Mouse (Mus musculus): ENCODE measurements around the gene Rassf6. TPM values are rescaled to one million over a fixed set of nuclear protein-coding genes. Genes with fewer than 3 reads are reported as not detected.

Gene Rassf6
- total and polyA plus RNA-seq, 3 experiments: 0.27 TPM; not detected in 2

- no peak overlapping the region for H3K27ac ChIP-seq
- WGBS: 72% methylated on average over 6 of the region's 6 CpGs
- H3K4me1 ChIP-seq (ENCODE audit: control insufficient read depth, insufficient read depth, low read length): no peaks in the 10 kb centered on the region
- no peaks in the 10 kb centered on the region for H3K79me2 ChIP-seq (replicated peaks; ENCODE audit: control insufficient read depth, insufficient read depth, low read length)
- no peaks in the 10 kb centered on the region for H3K27me3 ChIP-seq (ENCODE audit: control insufficient read depth, insufficient read depth, low read length)
- no peak overlapping the region for H3K9ac ChIP-seq (ENCODE audit: low read depth, low read length)
- H3K4me3 ChIP-seq: no peak overlapping the region
- intact Hi-C loops (cut with DNase I): no loop called here
- TF ChIP-seq EP300 (IDR thresholded peaks at IDR 0.05; ENCODE audit: insufficient read depth, low read depth, low read length) (no peak), POLR2A (IDR thresholded peaks at IDR 0.05; ENCODE audit: insufficient read depth, low read depth, low read length) (no peak)
- no peak for DNase-seq
- no peaks in the 10 kb centered on the region for H3K36me3 ChIP-seq (ENCODE audit: control insufficient read depth, insufficient read depth, low read length)
Observed at GRCm38 (mm10) chr5:90565205-90565604, 75.3 kb downstream of the Rassf6 start.

GRCm38 (mm10) chr5:90564161-90564560, 76.3 kb downstream of the Rassf6 start:
- H3K27ac ChIP-seq: no peak overlapping the region
- intact Hi-C loops (cut with DNase I): no loop called here
- no peak overlapping the region for H3K4me3 ChIP-seq
- H3K9ac ChIP-seq (ENCODE audit: low read depth, low read length): no peak overlapping the region
- WGBS: 82% methylated on average over 4 of the region's 4 CpGs
- H3K79me2 ChIP-seq (replicated peaks; ENCODE audit: control insufficient read depth, insufficient read depth, low read length): no peaks in the 10 kb centered on the region
- no peaks in the 10 kb centered on the region for H3K4me1 ChIP-seq (ENCODE audit: control insufficient read depth, insufficient read depth, low read length)
- TF ChIP-seq EP300 (IDR thresholded peaks at IDR 0.05; ENCODE audit: insufficient read depth, low read depth, low read length) (no peak), CTCF (IDR thresholded peaks at IDR 0.05) (no peak), POLR2A (IDR thresholded peaks at IDR 0.05; ENCODE audit: insufficient read depth, low read depth, low read length) (no peak)
- no peak for DNase-seq
- H3K27me3 ChIP-seq (ENCODE audit: control insufficient read depth, insufficient read depth, low read length): no peaks in the 10 kb centered on the region
- H3K36me3 ChIP-seq (ENCODE audit: control insufficient read depth, insufficient read depth, low read length): no peaks in the 10 kb centered on the region

- H3K27ac ChIP-seq: no peak overlapping the region
- H3K27me3 ChIP-seq (ENCODE audit: control insufficient read depth, insufficient read depth, low read length): no peaks in the 10 kb centered on the region
- H3K79me2 ChIP-seq (replicated peaks; ENCODE audit: control insufficient read depth, insufficient read depth, low read length): no peaks in the 10 kb centered on the region
- no peaks in the 10 kb centered on the region for H3K36me3 ChIP-seq (ENCODE audit: control insufficient read depth, insufficient read depth, low read length)
- H3K4me1 ChIP-seq (ENCODE audit: control insufficient read depth, insufficient read depth, low read length): no peaks in the 10 kb centered on the region
- intact Hi-C loops (cut with DNase I): no loop called here
- no peak overlapping the region for H3K9ac ChIP-seq (ENCODE audit: low read depth, low read length)
- 59% methylated on average over 4 of the region's 4 CpGs for WGBS
- no peak for DNase-seq
- no peak for TF ChIP-seq POLR2A (IDR thresholded peaks at IDR 0.05; ENCODE audit: insufficient read depth, low read depth, low read length)
- no peak for TF ChIP-seq EP300 (IDR thresholded peaks at IDR 0.05; ENCODE audit: insufficient read depth, low read depth, low read length)
- TF ChIP-seq CTCF (IDR thresholded peaks at IDR 0.05): no peak
- no peak overlapping the region for H3K4me3 ChIP-seq
Observed at GRCm38 (mm10) chr5:90562880-90563279, 77.6 kb downstream of the Rassf6 start.

GRCm38 (mm10) chr5:90561721-90562275, 78.7 kb downstream of the Rassf6 start:
- no peaks in the 10 kb centered on the region for H3K79me2 ChIP-seq (replicated peaks; ENCODE audit: control insufficient read depth, insufficient read depth, low read length)
- H3K4me1 ChIP-seq (ENCODE audit: control insufficient read depth, insufficient read depth, low read length): no peaks in the 10 kb centered on the region
- no peak for TF ChIP-seq POLR2A (IDR thresholded peaks at IDR 0.05; ENCODE audit: insufficient read depth, low read depth, low read length)
- TF ChIP-seq EP300 (IDR thresholded peaks at IDR 0.05; ENCODE audit: insufficient read depth, low read depth, low read length): no peak
- TF ChIP-seq CTCF (IDR thresholded peaks at IDR 0.05): no peak
- DNase-seq: no peak
- H3K27me3 ChIP-seq (ENCODE audit: control insufficient read depth, insufficient read depth, low read length): no peaks in the 10 kb centered on the region
- no peaks in the 10 kb centered on the region for H3K36me3 ChIP-seq (ENCODE audit: control insufficient read depth, insufficient read depth, low read length)
- WGBS: 94% methylated on average over 11 of the region's 11 CpGs
- no peak overlapping the region for H3K27ac ChIP-seq
- no peak overlapping the region for H3K9ac ChIP-seq (ENCODE audit: low read depth, low read length)
- no peak overlapping the region for H3K4me3 ChIP-seq
- intact Hi-C loops (cut with DNase I): no loop called here

GRCm38 (mm10) chr5:90560743-90561142, 79.7 kb downstream of the Rassf6 start, which contains the start of gene 5830473C10Rik:
5830473C10Rik (plus strand) TSS chr5:90561107.
- WGBS: 81% methylated on average over 6 of the region's 6 CpGs
- Histone ChIP-seq H3K36me3 (ENCODE audit: control insufficient read depth, insufficient read depth, low read length) (no peaks in the 10 kb centered on the region), H3K4me1 (ENCODE audit: control insufficient read depth, insufficient read depth, low read length) (no peaks in the 10 kb centered on the region), H3K9ac (ENCODE audit: low read depth, low read length) (no peak within 1 kb of the TSS), H3K27ac (no peak within 1 kb of the TSS), H3K79me2 (replicated peaks; ENCODE audit: control insufficient read depth, insufficient read depth, low read length) (no peaks in the 10 kb centered on the region), H3K27me3 (ENCODE audit: control insufficient read depth, insufficient read depth, low read length) (no peaks in the 10 kb centered on the region), H3K4me3 (no peak within 1 kb of the TSS)
- TF ChIP-seq CTCF (IDR thresholded peaks at IDR 0.05) (no peak), POLR2A (IDR thresholded peaks at IDR 0.05; ENCODE audit: insufficient read depth, low read depth, low read length) (no peak), EP300 (IDR thresholded peaks at IDR 0.05; ENCODE audit: insufficient read depth, low read depth, low read length) (no peak)
- intact Hi-C loops (cut with DNase I): no loop called here
- no peak for DNase-seq

- WGBS: 64% methylated on average over 3 of the region's 3 CpGs
- intact Hi-C loops (cut with DNase I): no loop called here
- Histone ChIP-seq H3K36me3 (ENCODE audit: control insufficient read depth, insufficient read depth, low read length) (no peaks in the 10 kb centered on the region), H3K4me1 (ENCODE audit: control insufficient read depth, insufficient read depth, low read length) (no peaks in the 10 kb centered on the region), H3K27me3 (ENCODE audit: control insufficient read depth, insufficient read depth, low read length) (no peaks in the 10 kb centered on the region), H3K79me2 (replicated peaks; ENCODE audit: control insufficient read depth, insufficient read depth, low read length) (no peaks in the 10 kb centered on the region), H3K27ac (no peak overlapping the region), H3K9ac (ENCODE audit: low read depth, low read length) (no peak overlapping the region), H3K4me3 (no peak overlapping the region)
- TF ChIP-seq POLR2A (IDR thresholded peaks at IDR 0.05; ENCODE audit: insufficient read depth, low read depth, low read length) (no peak), EP300 (IDR thresholded peaks at IDR 0.05; ENCODE audit: insufficient read depth, low read depth, low read length) (no peak), CTCF (IDR thresholded peaks at IDR 0.05) (no peak)
- DNase-seq: no peak
Observed at GRCm38 (mm10) chr5:90556052-90556451, 84.4 kb downstream of the Rassf6 start.

Other genes with a start within 250 kb of the Rassf6 start
- gene Alb, start 179.8 kb downstream of the Rassf6 start, total RNA-seq (2021): not detected
- gene Alb, start 179.8 kb downstream of the Rassf6 start, polyA plus RNA-seq (2012; rRNA removed): 0.59 and 26.7 TPM in 2 replicates
- not detected for gene Afp, start 149.9 kb downstream of the Rassf6 start, total RNA-seq (2021)
- not detected in 2 replicates for gene Afp, start 149.9 kb downstream of the Rassf6 start, polyA plus RNA-seq (2012; rRNA removed)
- not detected for gene Afm, start 121.7 kb downstream of the Rassf6 start, total RNA-seq (2021)
- 0.23 TPM in 1 of 2 replicates, not detected in the other for gene Afm, start 121.7 kb downstream of the Rassf6 start, polyA plus RNA-seq (2012; rRNA removed)
- gene 5830473C10Rik, start 79.5 kb downstream of the Rassf6 start, total RNA-seq (2021): not detected
- not detected in 2 replicates for gene 5830473C10Rik, start 79.5 kb downstream of the Rassf6 start, polyA plus RNA-seq (2012; rRNA removed)
- gene Cxcl5, start 118.7 kb upstream of the Rassf6 start, total RNA-seq (2021): under 1 TPM in 1 of 2 experiments, not detected in 1; 0.31 TPM
- gene Cxcl5, start 118.7 kb upstream of the Rassf6 start, polyA plus RNA-seq (2012; rRNA removed): 0.06 and 0.23 TPM in 2 replicates
- 10 to 100 TPM in 1 of 2 experiments, 1 to 10 TPM in 1; 9.6 to 56.5 TPM for gene Ppbp, start 127.9 kb upstream of the Rassf6 start, total RNA-seq (2021)
- 11.1 and 27.4 TPM in 2 replicates for gene Ppbp, start 127.9 kb upstream of the Rassf6 start, polyA plus RNA-seq (2012; rRNA removed)
- 10 to 100 TPM; 37.6 to 71.1 TPM for gene Pf4, start 131.8 kb upstream of the Rassf6 start, total RNA-seq (2021)
- gene Pf4, start 131.8 kb upstream of the Rassf6 start, polyA plus RNA-seq (2012; rRNA removed): 58.7 and 73.0 TPM in 2 replicates
- not detected for gene Cxcl3, start 145.4 kb upstream of the Rassf6 start, total RNA-seq (2021)
- gene Cxcl3, start 145.4 kb upstream of the Rassf6 start, polyA plus RNA-seq (2012; rRNA removed): not detected in 2 replicates
- not detected for gene Cxcl15, start 153.9 kb upstream of the Rassf6 start, total RNA-seq (2021)
- gene Cxcl15, start 153.9 kb upstream of the Rassf6 start, polyA plus RNA-seq (2012; rRNA removed): 1.00 TPM in 1 of 2 replicates, not detected in the other

Measured in heart, adult 2 months (tissue).